Mouse (Mus musculus) skeletal muscle tissue, adult 2 months (tissue): ENCODE results near the gene Atg4b.
A peak's percentile ranks its signal among the peaks of the same experiment; 100 is the strongest.
"Not testable (repeated sequence)": the region's sequence is repeated elsewhere in the genome, so short reads cannot be mapped to it uniquely, and the experiment has no call there.

Experiments
- DNase-seq: peaks from one replicate; pipeline ENCODE4 v3.0.0-alpha.2; 2012; ENCODE audit warnings: low read depth, low spot score

The Atg4b gene

GRCm38 (mm10) chr1:93817823-93818532 lies 66.7 kb downstream of the Atg4b start:
- no peak for DNase-seq

DNA sequence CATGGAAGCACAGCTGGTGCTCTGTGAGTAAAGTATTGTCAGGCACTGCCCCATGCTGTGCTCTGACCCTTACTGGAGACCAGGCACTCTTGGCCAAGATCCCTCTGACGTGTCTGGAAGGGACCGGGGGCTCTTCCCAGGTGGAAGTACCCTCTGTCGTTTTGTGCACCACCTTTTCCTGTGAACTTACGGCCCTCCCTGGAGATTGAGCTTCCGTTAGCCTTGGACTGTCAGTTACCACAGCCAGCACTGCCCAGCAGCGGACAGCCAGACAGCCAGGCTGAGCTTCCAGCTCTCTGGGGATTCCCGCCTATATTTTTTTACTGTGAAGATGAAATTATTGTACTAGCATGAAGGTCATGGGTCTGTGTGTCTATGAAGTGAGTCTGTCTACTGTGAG lies 67.4 kb downstream of the Atg4b start:
- DNase-seq: no peak

GRCm38 (mm10) chr1:93823796-93824495 lies 72.6 kb downstream of the Atg4b start:
- no peak for DNase-seq

- no peak for DNase-seq
These were observed 73.3 kb downstream of the Atg4b start, which contains the start of gene D2hgdh for GRCm38 (mm10) chr1:93824609-93825008. D2hgdh (plus strand) TSS chr1:93824909.

DNA sequence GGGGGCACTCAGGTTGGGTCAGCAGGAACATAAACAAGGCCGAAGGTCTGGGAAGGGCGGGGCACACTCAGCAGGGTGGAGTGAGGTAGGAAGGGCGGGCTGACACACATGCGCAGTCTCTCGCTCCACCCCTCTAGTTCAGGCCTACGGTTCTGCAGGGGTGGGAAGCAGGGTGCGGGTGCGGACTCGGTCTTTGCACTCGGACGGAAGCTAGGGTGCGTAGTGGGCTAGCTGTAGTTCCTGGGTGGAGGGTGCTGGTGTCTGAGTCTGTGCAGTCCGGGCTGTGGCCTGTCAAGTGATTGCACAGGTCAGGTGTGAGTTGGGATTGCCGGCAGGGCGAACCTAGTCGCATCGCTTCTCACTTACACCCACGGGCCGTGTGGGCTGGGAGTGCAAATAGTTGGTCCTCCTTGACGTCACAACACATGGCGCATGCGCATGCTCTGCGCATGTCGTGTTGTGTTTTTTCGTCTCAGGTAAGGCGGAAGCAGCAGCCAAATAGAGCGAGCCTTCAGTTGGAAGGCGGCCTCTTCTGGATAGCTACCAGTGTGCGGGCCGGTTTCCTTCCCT lies 73.9 kb downstream of the Atg4b start:
- DNase-seq: peak; percentile 98

- DNase-seq: no peak
These were observed 74.7 kb downstream of the Atg4b start for GRCm38 (mm10) chr1:93825771-93826539.

- no peak for DNase-seq
These were observed 75.2 kb downstream of the Atg4b start for GRCm38 (mm10) chr1:93826540-93826835.

GRCm38 (mm10) chr1:93832754-93833360 lies 81.6 kb downstream of the Atg4b start:
- not testable (repeated sequence) for DNase-seq

- DNase-seq: no peak
These were observed 83.4 kb downstream of the Atg4b start for GRCm38 (mm10) chr1:93834671-93835150.

DNA sequence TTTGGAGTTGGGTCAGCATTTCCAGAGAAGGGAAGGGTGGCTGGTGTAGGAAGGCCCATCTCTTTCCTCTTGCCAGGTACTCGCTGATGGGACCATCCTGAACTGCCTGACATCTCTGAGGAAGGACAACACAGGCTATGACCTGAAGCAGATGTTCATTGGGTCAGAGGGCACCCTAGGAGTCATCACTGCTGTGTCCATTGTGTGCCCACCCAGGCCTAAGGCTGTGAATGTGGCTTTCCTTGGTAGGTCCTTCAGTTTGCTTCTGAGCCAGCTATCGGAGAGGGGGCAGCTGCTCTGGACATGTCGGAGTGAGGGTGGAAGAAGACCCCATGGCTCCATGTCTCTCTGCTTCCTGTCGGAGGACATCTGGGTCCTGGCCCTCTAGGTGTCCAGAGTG lies 83.9 kb downstream of the Atg4b start:
- DNase-seq: no peak

- no peak for DNase-seq
These were observed 84.7 kb downstream of the Atg4b start for GRCm38 (mm10) chr1:93835876-93836531.

DNA sequence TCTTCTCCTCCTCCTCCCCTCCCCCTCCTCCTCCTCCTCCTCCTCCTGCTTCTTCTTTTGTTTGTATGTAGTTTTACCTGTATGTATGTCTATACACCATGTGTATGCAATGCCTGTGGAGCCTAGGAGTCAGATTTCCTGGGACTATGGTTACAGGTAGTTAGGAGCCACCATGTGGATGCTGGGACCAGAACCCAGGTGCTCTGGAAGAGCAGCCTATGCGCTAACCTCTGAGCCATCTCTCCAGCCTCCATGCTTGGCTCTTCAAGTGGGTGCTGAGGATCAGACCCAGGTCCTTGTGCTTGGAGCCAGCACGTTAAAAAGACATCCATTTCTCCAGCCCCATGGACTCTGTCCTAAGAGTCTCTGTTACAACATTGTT lies 85.2 kb downstream of the Atg4b start:
- DNase-seq: no peak

DNA sequence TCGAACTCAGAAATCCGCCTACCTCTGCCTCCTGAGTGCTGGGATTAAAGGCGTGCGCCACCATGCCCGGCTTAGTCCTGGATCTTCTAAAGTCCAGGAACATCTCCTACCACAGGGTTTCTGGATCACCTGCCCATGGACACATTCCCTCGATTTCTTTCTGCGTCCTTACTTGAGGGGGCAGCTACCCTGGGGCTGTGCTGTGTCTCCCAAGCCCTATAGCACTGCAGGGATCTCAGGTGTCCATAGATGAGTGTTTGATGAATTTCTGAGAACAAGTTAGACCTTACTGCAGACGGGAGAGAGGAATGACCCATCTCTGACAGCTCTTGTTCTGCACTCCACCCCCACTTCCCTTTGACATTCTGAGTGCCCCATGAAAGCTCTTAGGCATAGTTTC lies 86.0 kb downstream of the Atg4b start:
- DNase-seq: no peak

DNA sequence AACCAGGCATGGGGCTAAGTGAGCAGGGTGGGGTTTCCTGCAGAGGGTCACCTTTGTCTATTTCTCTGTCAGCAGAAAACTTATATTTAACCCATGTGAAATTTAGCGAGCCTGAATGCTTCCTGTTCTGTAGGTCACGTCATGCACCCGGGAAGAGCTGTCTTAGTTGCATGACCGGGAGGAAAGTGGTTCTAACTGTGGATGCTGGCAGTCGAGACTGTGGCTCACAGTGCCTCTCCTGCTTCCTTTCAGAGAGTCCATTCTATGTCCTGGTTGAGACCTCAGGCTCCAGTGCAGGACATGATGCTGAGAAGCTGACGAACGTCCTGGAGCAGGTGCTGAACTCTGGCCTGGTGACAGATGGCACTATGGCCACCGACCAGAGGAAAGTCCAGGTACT lies 87.3 kb downstream of the Atg4b start:
- not testable (repeated sequence) for DNase-seq
